Mouse (Mus musculus) gastrocnemius, adult 18-20 months (tissue): Measurements from ENCODE around the gene Mpeg1. TPM values are rescaled to one million over a fixed set of nuclear protein-coding genes. Genes with fewer than 3 reads are reported as not detected.

ENCODE experiments used
- DNase-seq: peaks from one replicate; pipeline ENCODE4 v3.0.0; 2021; ENCODE audit warnings: low spot score
- total RNA-seq, 2 experiments: library from RNA; stranded (reverse); gene quantifications; 2 replicates each; pipeline ENCODE4 v1.2.3; 2021

The Mpeg1 gene
- total RNA-seq, 2 experiments from 2014 or later, result 0.80 to 1.6 TPM

GRCm38 (mm10) chr19:12464674-12465073, 4.1 kb downstream of the Mpeg1 start:
- no peak for DNase-seq

GRCm38 (mm10) chr19:12465530-12466144, 5.1 kb downstream of the Mpeg1 start:
- no peak for DNase-seq

DNA sequence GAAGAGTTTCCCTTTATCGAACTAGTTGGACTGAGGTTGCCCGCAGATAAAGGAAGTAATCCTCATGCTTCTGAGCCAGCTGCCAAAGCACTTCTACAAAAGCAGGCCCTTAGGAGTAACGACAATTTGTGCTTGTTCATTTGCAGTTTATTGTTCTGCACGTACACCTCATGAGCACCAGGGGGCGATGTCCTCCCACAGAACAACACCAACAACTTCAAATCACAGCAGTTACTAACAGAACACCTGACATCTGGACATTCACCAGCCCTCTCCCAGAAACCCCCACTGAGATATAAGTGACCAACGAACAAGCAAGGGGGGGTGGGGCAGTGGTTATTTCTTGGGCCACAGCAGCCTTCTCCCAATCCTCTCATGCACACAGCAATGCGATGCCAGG, 5.6 kb downstream of the Mpeg1 start:
- DNase-seq, result peak; percentile 55

GRCm38 (mm10) chr19:12467436-12467835, 6.9 kb downstream of the Mpeg1 start:
- DNase-seq, result no peak

GRCm38 (mm10) chr19:12471866-12472265, 11.3 kb downstream of the Mpeg1 start:
- no peak for DNase-seq

DNA sequence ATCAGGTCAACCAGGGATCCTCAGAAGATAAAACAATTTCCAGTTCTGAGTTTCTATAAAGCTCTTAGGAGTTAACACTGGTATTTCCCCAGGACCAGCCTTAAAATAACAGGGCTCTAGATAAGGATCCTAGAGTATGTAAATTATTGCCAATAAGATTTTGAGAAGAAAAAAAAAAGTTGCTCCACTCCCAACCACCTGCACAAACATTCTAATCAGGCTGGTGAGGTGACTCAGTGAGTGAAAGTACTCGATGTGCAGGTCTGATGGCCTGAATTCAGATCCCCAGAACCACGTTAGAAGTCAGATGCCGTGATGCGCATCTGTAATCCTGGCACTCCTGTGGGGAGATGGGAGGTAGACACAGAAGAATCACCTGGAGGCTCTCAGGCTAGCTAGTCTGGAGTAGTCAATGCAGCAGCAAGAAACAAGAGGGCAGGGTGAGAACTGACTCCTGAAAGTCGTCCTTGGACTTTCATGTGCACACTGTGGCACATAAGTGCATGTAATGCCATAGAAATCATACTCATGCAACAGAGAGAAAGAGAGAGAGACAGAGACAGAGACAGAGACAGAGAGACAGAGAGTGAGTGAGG, 11.9 kb downstream of the Mpeg1 start:
- DNase-seq, result no peak

- DNase-seq, result no peak
These were observed 12.6 kb downstream of the Mpeg1 start for GRCm38 (mm10) chr19:12473201-12473641.

- no peak for DNase-seq
These were observed 13.4 kb downstream of the Mpeg1 start for GRCm38 (mm10) chr19:12473951-12474350.

GRCm38 (mm10) chr19:12475380-12476250, 15.0 kb downstream of the Mpeg1 start:
- DNase-seq, result peak; percentile 94

GRCm38 (mm10) chr19:12476721-12477270, 16.2 kb downstream of the Mpeg1 start:
- DNase-seq, result no peak

DNA sequence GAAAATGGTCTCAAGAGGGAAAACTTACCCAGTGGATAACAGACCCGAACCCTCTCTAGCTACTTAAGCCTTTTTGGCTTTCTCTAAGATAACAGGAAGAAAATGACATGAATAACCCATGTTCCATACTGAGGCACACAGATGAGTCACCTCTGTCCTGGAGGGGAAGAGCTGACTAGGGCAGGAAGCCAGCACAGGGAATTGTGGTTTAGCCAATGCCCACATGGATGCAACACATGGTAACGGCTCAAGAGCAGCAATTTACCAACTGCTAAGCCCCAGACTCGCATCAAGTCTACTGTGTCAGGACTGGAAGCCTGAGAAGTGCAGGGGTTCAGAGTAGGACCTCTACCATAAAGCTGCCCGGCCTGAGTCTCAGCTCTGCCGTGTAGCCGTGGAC, 17.8 kb downstream of the Mpeg1 start:
- DNase-seq, result no peak

- DNase-seq, result no peak
These were observed 23.2 kb downstream of the Mpeg1 start for GRCm38 (mm10) chr19:12483782-12484181.

- no peak for DNase-seq
These were observed 23.6 kb downstream of the Mpeg1 start for GRCm38 (mm10) chr19:12484210-12484609.

DNA sequence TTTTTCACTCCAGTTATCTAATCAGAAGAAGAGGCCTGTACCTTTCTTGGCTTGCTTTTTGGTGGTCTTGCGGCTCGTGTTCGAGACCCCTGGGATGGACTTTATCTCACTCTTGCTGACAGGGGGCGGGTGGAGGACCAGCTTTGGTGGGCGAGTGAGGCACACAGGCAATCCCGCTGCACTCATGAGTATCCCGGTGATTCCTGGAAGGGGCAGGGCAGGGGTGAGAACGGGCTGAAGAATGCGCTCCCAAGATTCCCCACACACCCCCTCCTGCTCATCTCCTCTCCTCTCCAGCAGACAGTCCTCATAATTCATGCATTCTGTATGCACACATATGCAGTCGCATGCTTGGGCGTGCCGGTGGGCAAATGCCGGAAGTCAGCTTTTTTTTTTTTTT, 24.6 kb downstream of the Mpeg1 start:
- no peak for DNase-seq

DNA sequence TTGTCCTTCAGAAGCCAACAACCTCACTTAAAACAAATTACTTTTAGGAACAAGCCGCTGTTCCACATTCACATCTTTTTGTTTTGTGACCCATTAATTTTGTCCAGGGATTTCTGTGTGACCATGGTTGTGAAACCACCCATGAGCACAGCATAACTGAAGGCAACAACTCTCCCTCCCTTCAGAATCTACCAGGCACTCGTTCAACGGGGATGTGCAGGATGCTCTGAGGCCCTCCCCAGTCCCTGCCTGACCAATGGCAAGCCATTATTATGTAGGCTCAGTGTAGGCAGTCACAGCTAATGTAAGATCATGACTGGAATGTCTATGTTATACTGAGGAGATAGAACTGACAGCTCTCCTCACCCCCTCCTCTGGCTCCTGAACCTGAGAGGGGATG, 25.1 kb downstream of the Mpeg1 start:
- no peak for DNase-seq

- peak; percentile 92 for DNase-seq
These were observed 26.3 kb downstream of the Mpeg1 start for GRCm38 (mm10) chr19:12486875-12487274.

DNA sequence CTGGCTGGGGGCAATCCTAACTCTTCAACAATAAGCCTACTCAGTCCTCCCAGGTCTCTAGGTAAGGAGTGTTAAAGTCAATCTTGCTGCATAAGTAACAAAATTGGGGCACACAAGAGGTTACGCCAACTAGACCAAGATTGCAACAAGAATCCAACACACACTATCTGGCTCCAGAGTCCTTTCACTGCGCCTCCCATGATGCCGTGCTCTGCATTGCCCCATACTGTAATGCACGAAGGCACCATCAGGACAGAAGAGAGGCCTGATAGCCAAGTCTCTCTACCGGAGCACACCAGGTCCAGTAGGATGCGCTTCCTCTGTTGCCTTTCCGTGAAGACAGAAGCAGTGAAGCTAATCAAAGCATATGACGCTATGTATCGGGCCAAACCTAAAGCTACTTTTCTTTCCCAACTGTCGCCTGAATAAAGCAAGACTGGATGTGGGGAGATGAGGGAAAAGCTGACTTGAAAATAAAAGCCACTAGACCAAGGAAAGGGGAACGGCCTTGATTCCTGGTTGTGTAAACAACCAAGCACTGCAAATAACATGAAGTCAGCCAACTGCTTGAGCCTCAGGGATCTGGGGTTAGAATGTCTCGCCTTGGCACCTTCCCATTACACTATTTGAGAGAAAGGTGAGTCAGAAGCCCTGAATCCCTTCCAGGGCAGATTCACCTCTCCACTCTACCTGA, 27.1 kb downstream of the Mpeg1 start:
- DNase-seq, result no peak

DNA sequence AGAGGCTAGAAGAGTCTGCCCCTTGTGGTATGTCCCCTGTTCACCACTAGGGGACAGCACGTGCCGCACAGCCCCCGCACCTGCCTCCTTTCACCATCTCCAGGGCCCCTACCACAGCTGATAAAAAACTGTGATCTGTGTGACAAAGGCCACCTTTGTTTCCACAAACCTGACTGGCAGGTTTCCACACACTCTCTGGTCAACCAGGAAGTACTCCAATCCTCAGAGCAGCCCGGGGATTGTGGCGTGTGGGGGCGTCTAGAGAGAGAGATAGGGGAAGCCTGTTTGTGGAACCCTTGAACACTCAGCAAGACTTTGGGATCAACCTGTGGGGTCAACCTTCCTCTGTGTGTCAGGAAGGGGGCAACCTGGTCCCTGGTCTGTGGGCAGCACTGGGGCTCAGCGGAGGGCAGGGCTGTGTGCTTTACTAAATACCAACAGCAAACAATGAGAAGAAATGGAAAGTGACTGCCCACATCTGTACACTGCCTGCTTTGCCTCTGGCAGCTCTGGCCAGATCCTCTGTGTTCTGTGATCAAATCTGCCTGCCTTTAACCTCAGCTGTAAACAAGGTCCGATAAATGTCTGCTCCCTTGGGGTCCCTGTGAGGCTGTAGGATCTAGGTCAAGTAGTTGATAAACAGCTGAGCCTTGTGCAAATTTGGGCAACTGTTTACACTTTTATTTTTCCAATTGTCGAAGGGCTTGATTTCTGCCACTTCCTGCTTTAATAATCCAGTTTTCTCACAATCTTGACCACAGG, 27.8 kb downstream of the Mpeg1 start:
- DNase-seq, result no peak

GRCm38 (mm10) chr19:12488969-12489674, 28.5 kb downstream of the Mpeg1 start:
- DNase-seq, result no peak
